Mouse (Mus musculus): ENCODE measurements at regions not wholly inside any gene's neighbourhood (a gene's known extent, or its start where the extent isn't known, plus 50 kb on each side); places are given as distances from the start of the nearest gene placed in this dataset.
"Not testable (repeated sequence)": the region's sequence is repeated elsewhere in the genome, so short reads cannot be mapped to it uniquely, and the experiment has no call there.

GRCm38 (mm10) chr8:30063148-30063547 is 2615.7 kb downstream of the Poteg start:
- Histone ChIP-seq H3K4me2 (ENCODE audit: low read depth, low read length) (no peak overlapping the region), H3K9me3 (ENCODE audit: control insufficient read depth, low read length) (no peaks in the 10 kb centered on the region), H3K27me3 (ENCODE audit: control insufficient read depth, insufficient read depth, low read length) (no peaks in the 10 kb centered on the region), H3K9ac (replicated peaks; ENCODE audit: low read depth, low read length) (no peak overlapping the region), H3K4me3 (ENCODE audit: low read depth, low read length) (no peak overlapping the region), H3K4me1 (ENCODE audit: control insufficient read depth, insufficient read depth, low read length) (no peaks in the 10 kb centered on the region), H3K36me3 (ENCODE audit: control insufficient read depth, insufficient read depth, low read length) (no peaks in the 10 kb centered on the region), H3K27ac (ENCODE audit: low read depth, low read length) (no peak overlapping the region)
- ATAC-seq (ENCODE audit: low read depth): no peak
- whole genome bisulfite sequencing: 87% methylated on average over 3 of the region's 3 CpGs

DNA sequence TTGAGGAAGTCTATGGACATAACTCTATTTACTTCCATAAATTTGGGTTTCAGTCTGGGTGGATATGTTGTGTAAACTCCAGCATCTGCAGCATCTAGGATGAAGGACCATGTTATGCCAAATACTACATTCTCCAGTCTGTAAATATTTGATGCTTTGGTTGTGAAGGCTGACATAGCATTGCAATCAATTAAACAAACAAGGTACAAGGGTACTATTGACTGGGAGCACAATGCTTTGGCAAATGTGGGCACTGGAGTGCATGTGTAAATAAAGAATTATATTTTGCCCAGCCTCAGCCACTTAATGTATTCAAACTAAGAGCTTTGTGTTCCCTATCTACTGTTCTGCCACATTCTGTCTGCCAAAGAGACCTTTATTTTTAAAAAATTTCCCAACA is 2630.3 kb downstream of the Poteg start:
- no peak overlapping the region for H3K9ac ChIP-seq (replicated peaks; ENCODE audit: low read depth, low read length)
- H3K9me3 ChIP-seq (ENCODE audit: control insufficient read depth, low read length): no peaks in the 10 kb centered on the region
- no peaks in the 10 kb centered on the region for H3K4me1 ChIP-seq (ENCODE audit: control insufficient read depth, insufficient read depth, low read length)
- no peak for ATAC-seq (ENCODE audit: low read depth)
- H3K27me3 ChIP-seq (ENCODE audit: control insufficient read depth, insufficient read depth, low read length): no peaks in the 10 kb centered on the region
- no peak overlapping the region for H3K4me3 ChIP-seq (ENCODE audit: low read depth, low read length)
- H3K36me3 ChIP-seq (ENCODE audit: control insufficient read depth, insufficient read depth, low read length): no peaks in the 10 kb centered on the region
- H3K4me2 ChIP-seq (ENCODE audit: low read depth, low read length): no peak overlapping the region
- no peak overlapping the region for H3K27ac ChIP-seq (ENCODE audit: low read depth, low read length)

DNA sequence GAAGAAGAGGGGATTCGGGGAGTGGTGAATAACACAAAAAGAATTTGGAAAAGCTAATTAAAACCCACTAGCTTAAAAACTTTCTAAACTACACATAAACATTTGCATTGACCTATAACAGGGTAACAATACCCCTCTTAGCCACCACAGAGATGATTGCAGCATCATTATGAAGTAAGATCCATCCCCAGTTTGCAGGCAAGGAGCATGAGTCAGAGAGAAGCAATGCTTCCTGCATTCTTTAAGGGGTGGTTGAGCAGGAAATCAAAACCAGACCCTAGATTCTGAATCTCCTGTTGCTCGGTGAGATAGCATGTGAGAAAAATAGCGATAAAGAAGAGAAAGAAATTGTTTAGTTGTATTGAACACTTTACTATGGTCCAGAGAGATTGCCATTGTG is 2680.3 kb downstream of the Poteg start:
- WGBS: 81% methylated on average over 3 of the region's 3 CpGs
- H3K4me3 ChIP-seq (ENCODE audit: low read depth, low read length): no peak overlapping the region
- no peaks in the 10 kb centered on the region for H3K27me3 ChIP-seq (ENCODE audit: control insufficient read depth, insufficient read depth, low read length)
- H3K36me3 ChIP-seq (ENCODE audit: control insufficient read depth, insufficient read depth, low read length): no peaks in the 10 kb centered on the region
- no peaks in the 10 kb centered on the region for H3K9me3 ChIP-seq (ENCODE audit: control insufficient read depth, low read length)
- H3K27ac ChIP-seq (ENCODE audit: low read depth, low read length): no peak overlapping the region
- H3K4me2 ChIP-seq (ENCODE audit: low read depth, low read length): no peak overlapping the region
- no peak for ATAC-seq (ENCODE audit: low read depth)
- no peaks in the 10 kb centered on the region for H3K4me1 ChIP-seq (ENCODE audit: control insufficient read depth, insufficient read depth, low read length)
- no peak overlapping the region for H3K9ac ChIP-seq (replicated peaks; ENCODE audit: low read depth, low read length)

DNA sequence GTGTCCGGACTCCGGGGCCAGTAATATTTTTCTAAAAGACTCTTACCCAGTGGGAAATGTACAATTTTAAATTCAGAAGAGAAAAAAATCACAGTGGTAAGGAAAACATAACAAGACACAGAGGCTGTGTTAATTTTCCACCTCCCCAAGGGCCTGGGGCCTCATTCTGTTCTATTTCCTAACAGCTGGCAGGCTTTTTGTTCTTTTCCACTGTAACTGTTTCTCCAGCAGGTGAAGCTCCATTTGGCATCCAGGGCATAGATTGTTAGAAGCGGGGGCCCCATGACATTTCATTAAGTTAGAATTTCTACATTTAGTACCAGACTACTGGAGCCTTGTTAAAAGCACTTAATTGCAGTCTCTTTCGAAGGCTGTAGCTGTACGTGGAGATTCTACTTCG is 2687.5 kb downstream of the Poteg start:
- ATAC-seq (ENCODE audit: low read depth): no peak; the same call in 1 of the 2 replicates
- 59% methylated on average over 6 of the region's 6 CpGs for WGBS
- H3K27ac ChIP-seq (ENCODE audit: low read depth, low read length): no peak overlapping the region

DNA sequence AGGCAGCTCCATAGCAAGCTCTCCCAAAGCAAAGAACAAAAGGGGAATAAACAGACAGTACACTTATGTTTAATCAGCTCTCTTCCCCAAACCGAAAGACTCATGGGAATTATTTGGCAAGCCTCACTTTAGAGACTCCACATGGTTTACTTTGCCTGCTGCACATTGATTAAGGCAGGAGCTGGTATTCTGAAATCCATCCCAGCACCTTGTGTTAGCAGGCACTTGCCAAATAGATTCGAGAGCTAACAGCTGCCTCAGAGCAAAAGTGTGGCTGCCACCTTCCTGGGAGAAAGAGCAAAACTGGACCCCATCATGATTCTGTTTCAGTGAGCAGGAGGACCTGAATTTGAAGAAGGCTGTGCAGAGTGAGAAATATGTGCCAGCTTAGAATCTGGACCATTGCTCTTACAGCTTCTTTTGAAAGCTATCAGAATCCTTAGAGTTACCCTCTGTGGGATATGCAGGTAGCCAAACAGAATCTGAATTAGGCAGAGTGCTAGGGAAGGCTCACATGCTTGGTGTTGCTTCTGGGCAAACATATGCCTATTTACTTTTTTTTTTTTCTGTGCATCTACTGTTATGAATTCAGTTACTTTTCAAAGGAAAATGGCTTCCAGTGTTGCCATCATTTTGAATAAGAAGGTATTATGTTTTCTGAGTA is 2703.8 kb downstream of the Poteg start:
- Histone ChIP-seq H3K36me3 (ENCODE audit: control insufficient read depth, insufficient read depth, low read length) (no peaks in the 10 kb centered on the region), H3K27me3 (ENCODE audit: control insufficient read depth, insufficient read depth, low read length) (no peaks in the 10 kb centered on the region), H3K9ac (replicated peaks; ENCODE audit: low read depth, low read length) (no peak overlapping the region), H3K9me3 (ENCODE audit: control insufficient read depth, low read length) (no peaks in the 10 kb centered on the region), H3K4me2 (ENCODE audit: low read depth, low read length) (no peak overlapping the region), H3K4me1 (ENCODE audit: control insufficient read depth, insufficient read depth, low read length) (no peaks in the 10 kb centered on the region), H3K4me3 (ENCODE audit: low read depth, low read length) (no peak overlapping the region), H3K27ac (ENCODE audit: low read depth, low read length) (no peak overlapping the region)
- no peak for ATAC-seq (ENCODE audit: low read depth)
- 74% methylated on average over 2 of the region's 2 CpGs for WGBS

More for the DNA sequence above, 2687.5 kb downstream of the Poteg start:
- Histone ChIP-seq H3K9me3 (ENCODE audit: control insufficient read depth, low read length) (no peaks in the 10 kb centered on the region), H3K4me3 (ENCODE audit: low read depth, low read length) (no peak overlapping the region), H3K36me3 (ENCODE audit: control insufficient read depth, insufficient read depth, low read length) (no peaks in the 10 kb centered on the region), H3K27me3 (ENCODE audit: control insufficient read depth, insufficient read depth, low read length) (no peaks in the 10 kb centered on the region), H3K4me1 (ENCODE audit: control insufficient read depth, insufficient read depth, low read length) (no peaks in the 10 kb centered on the region), H3K4me2 (ENCODE audit: low read depth, low read length) (no peak overlapping the region), H3K9ac (replicated peaks; ENCODE audit: low read depth, low read length) (no peak overlapping the region)

DNA sequence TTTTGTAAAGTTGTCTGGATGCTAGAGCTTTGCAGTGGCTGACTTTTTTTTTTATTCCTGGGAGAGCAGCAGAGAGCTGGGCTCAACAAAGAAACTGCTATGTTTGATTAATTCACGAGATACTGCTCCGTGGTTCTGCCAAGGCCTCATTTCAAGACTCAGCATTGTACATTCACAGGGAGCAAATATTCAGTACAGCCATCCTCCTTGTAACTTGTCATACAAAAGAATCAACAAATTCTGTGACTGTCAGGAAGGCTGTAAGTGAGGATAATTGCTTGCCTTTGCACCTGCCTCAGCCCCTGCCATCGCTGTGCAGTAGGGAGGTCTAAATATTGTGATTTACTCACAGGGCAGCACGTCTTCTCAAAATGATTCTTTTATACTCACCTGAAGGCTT is 2705.5 kb downstream of the Poteg start:
- no peak overlapping the region for H3K4me3 ChIP-seq (ENCODE audit: low read depth, low read length)
- no peak overlapping the region for H3K27ac ChIP-seq (ENCODE audit: low read depth, low read length)
- no peaks in the 10 kb centered on the region for H3K36me3 ChIP-seq (ENCODE audit: control insufficient read depth, insufficient read depth, low read length)
- no peaks in the 10 kb centered on the region for H3K4me1 ChIP-seq (ENCODE audit: control insufficient read depth, insufficient read depth, low read length)
- WGBS: 53% methylated on average over 4 of the region's 4 CpGs
- no peak for ATAC-seq (ENCODE audit: low read depth)
- no peaks in the 10 kb centered on the region for H3K9me3 ChIP-seq (ENCODE audit: control insufficient read depth, low read length)
- H3K9ac ChIP-seq (replicated peaks; ENCODE audit: low read depth, low read length): no peak overlapping the region
- H3K27me3 ChIP-seq (ENCODE audit: control insufficient read depth, insufficient read depth, low read length): no peaks in the 10 kb centered on the region
- no peak overlapping the region for H3K4me2 ChIP-seq (ENCODE audit: low read depth, low read length)

DNA sequence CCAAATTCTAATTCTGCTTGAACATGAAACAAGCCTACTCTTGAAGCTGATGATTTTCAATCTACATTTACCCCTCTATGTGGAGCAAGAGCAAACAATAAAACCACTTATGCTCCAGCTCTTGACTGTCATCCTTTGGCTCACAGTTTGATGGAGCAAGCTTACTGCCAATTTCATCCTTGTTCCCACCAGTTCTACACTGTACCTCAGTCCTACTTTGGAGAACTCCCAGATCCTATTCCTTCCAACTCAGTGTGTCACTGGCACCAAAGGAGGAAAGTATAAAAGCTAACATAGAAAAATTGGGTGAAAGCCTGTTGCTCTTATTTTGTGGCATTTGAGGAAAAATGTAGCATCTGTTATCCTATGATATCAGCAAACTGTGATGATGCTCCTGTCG is 2724.4 kb downstream of the Poteg start:
- Histone ChIP-seq H3K4me2 (ENCODE audit: low read depth, low read length) (no peak overlapping the region), H3K9ac (replicated peaks; ENCODE audit: low read depth, low read length) (no peak overlapping the region), H3K4me3 (ENCODE audit: low read depth, low read length) (no peak overlapping the region), H3K27me3 (ENCODE audit: control insufficient read depth, insufficient read depth, low read length) (no peaks in the 10 kb centered on the region), H3K36me3 (ENCODE audit: control insufficient read depth, insufficient read depth, low read length) (no peaks in the 10 kb centered on the region), H3K9me3 (ENCODE audit: control insufficient read depth, low read length) (no peaks in the 10 kb centered on the region), H3K27ac (ENCODE audit: low read depth, low read length) (no peak overlapping the region), H3K4me1 (ENCODE audit: control insufficient read depth, insufficient read depth, low read length) (no peaks in the 10 kb centered on the region)
- WGBS: 82% methylated on average over 1 of the region's 1 CpGs
- ATAC-seq (ENCODE audit: low read depth): no peak

- H3K9ac ChIP-seq (replicated peaks; ENCODE audit: low read depth, low read length); H3K27me3 ChIP-seq (ENCODE audit: control insufficient read depth, insufficient read depth, low read length); H3K4me3 ChIP-seq (ENCODE audit: low read depth, low read length); H3K27ac ChIP-seq (ENCODE audit: low read depth, low read length); ATAC-seq (ENCODE audit: low read depth); H3K4me1 ChIP-seq (ENCODE audit: control insufficient read depth, insufficient read depth, low read length); H3K9me3 ChIP-seq (ENCODE audit: control insufficient read depth, low read length); H3K4me2 ChIP-seq (ENCODE audit: low read depth, low read length); H3K36me3 ChIP-seq (ENCODE audit: control insufficient read depth, insufficient read depth, low read length): not testable (repeated sequence)
Measured at GRCm38 (mm10) chr8:30202746-30203145, 2755.3 kb downstream of the Poteg start.

DNA sequence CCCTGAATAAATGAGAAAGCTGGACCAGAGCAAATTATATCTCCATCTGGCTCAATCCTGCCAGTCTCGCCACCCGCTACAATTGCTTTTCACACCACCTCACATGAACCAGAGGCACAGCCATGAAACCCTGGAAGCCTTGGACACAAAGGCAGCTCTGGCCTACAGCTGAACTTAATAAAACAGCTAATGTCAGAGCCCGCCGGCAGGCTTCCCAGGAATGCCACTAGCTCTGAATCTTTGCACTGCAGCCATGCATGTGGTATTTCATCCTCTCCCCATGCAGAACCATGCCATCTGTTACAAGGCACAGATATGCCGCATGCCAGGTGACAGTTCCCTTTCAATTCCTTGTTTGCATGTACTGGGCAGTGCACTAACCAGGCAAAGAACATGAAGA is 2779.9 kb downstream of the Poteg start:
- no peak overlapping the region for H3K4me2 ChIP-seq (ENCODE audit: low read depth, low read length)
- no peak overlapping the region for H3K27ac ChIP-seq (ENCODE audit: low read depth, low read length)
- no peak overlapping the region for H3K4me3 ChIP-seq (ENCODE audit: low read depth, low read length)
- 64% methylated on average over 5 of the region's 5 CpGs for WGBS
- H3K9ac ChIP-seq (replicated peaks; ENCODE audit: low read depth, low read length): no peak overlapping the region
- no peaks in the 10 kb centered on the region for H3K27me3 ChIP-seq (ENCODE audit: control insufficient read depth, insufficient read depth, low read length)
- H3K36me3 ChIP-seq (ENCODE audit: control insufficient read depth, insufficient read depth, low read length): no peaks in the 10 kb centered on the region
- no peaks in the 10 kb centered on the region for H3K4me1 ChIP-seq (ENCODE audit: control insufficient read depth, insufficient read depth, low read length)
- no peak for ATAC-seq (ENCODE audit: low read depth)
- no peaks in the 10 kb centered on the region for H3K9me3 ChIP-seq (ENCODE audit: control insufficient read depth, low read length)
